Mouse (Mus musculus) cerebellum, postnatal 36 days (tissue): ENCODE measurements at regions not wholly inside any gene's neighbourhood (a gene's known extent, or its start where the extent isn't known, plus 50 kb on each side); places are given as distances from the start of the nearest gene placed in this dataset.

Source experiments
- DNase-seq, 2 experiments: peaks; one replicate each; pipeline ENCODE4 v3.0.0; 2021 to 2022; ENCODE audit warnings: mixed read lengths in 2 of 2

- DNase-seq = no peak
These were observed 77.4 kb upstream of the Commd8 start for GRCm38 (mm10) chr5:72245382-72245781.

- DNase-seq = peak; percentile 68 to 77
These were observed 76.1 kb upstream of the Commd8 start for GRCm38 (mm10) chr5:72244134-72244533.

- DNase-seq = no peak
These were observed 75.0 kb upstream of the Commd8 start for GRCm38 (mm10) chr5:72242981-72243380.

- no peak for DNase-seq
These were observed 73.5 kb upstream of the Commd8 start for GRCm38 (mm10) chr5:72241451-72241850.

- DNase-seq = no peak
These were observed 72.3 kb upstream of the Commd8 start for GRCm38 (mm10) chr5:72240271-72240670.

GRCm38 (mm10) chr5:72227002-72227401, 59.0 kb upstream of the Commd8 start:
- DNase-seq = no peak

GRCm38 (mm10) chr5:72225576-72226298, 57.7 kb upstream of the Commd8 start:
- no peak for DNase-seq

GRCm38 (mm10) chr5:72225056-72225455, 57.1 kb upstream of the Commd8 start:
- no peak for DNase-seq

GRCm38 (mm10) chr5:72224551-72224966, 56.6 kb upstream of the Commd8 start:
- DNase-seq = no peak

GRCm38 (mm10) chr5:72222902-72223301, 54.9 kb upstream of the Commd8 start:
- no peak for DNase-seq

- no peak for DNase-seq
These were observed 51.7 kb upstream of the Commd8 start for GRCm38 (mm10) chr5:72219697-72220096.

- no peak for DNase-seq
These were observed 51.3 kb upstream of the Commd8 start for GRCm38 (mm10) chr5:72219248-72219647.
